Mouse (Mus musculus) kidney, adult 8-10 months (tissue): ENCODE measurements around the gene Dync1h1.
"Not testable (repeated sequence)": the region's sequence is repeated elsewhere in the genome, so short reads cannot be mapped to it uniquely, and the experiment has no call there.

Experiments used
- DNase-seq, 2 experiments: peaks; one replicate each; pipeline ENCODE4 v3.0.0; 2022

Dync1h1 gene

GRCm38 (mm10) chr12:110608460-110609152, 7.4 kb downstream of the Dync1h1 start:
- DNase-seq = peak; percentile 65 to 70

- DNase-seq = no peak
These were observed 7.9 kb downstream of the Dync1h1 start for GRCm38 (mm10) chr12:110609153-110609497.

GRCm38 (mm10) chr12:110610713-110611112, 9.5 kb downstream of the Dync1h1 start:
- DNase-seq = no peak

GRCm38 (mm10) chr12:110630056-110630455, 28.8 kb downstream of the Dync1h1 start:
- DNase-seq = no peak

- DNase-seq = no peak
These were observed 35.0 kb downstream of the Dync1h1 start for GRCm38 (mm10) chr12:110636293-110636692.

- peak in 1 of 2 experiments; percentile 29 for DNase-seq
These were observed 36.4 kb downstream of the Dync1h1 start for GRCm38 (mm10) chr12:110637507-110638114.

- DNase-seq = no peak
These were observed 49.0 kb downstream of the Dync1h1 start for GRCm38 (mm10) chr12:110650241-110650641.

GRCm38 (mm10) chr12:110651464-110651863, 50.2 kb downstream of the Dync1h1 start:
- DNase-seq = no peak

GRCm38 (mm10) chr12:110661746-110662145, 60.5 kb downstream of the Dync1h1 start:
- DNase-seq = no peak

GRCm38 (mm10) chr12:110667466-110668077, 66.3 kb downstream of the Dync1h1 start:
- DNase-seq = peak in 1 of 2 experiments; percentile 28

GRCm38 (mm10) chr12:110674243-110674642, 73.0 kb downstream of the Dync1h1 start:
- peak in 1 of 2 experiments; percentile 21 for DNase-seq

- DNase-seq = no peak
These were observed 79.9 kb downstream of the Dync1h1 start for GRCm38 (mm10) chr12:110681191-110681590.

- no peak for DNase-seq
These were observed 80.6 kb downstream of the Dync1h1 start for GRCm38 (mm10) chr12:110681878-110682277.

GRCm38 (mm10) chr12:110682561-110683299, 81.5 kb downstream of the Dync1h1 start, which contains the start of gene 1700001K19Rik:
TSS of gene 1700001K19Rik (minus strand) at chr12:110682619.
- DNase-seq = no peak

- no peak for DNase-seq
These were observed 82.3 kb downstream of the Dync1h1 start for GRCm38 (mm10) chr12:110683580-110683979.

GRCm38 (mm10) chr12:110687894-110688734, 86.9 kb downstream of the Dync1h1 start:
- DNase-seq = peak; percentile 77 to 82

GRCm38 (mm10) chr12:110688921-110689320, 87.7 kb downstream of the Dync1h1 start:
- not testable (repeated sequence) for DNase-seq

- DNase-seq = no peak
These were observed 88.8 kb downstream of the Dync1h1 start for GRCm38 (mm10) chr12:110689919-110690643.

- not testable (repeated sequence) for DNase-seq
These were observed 92.1 kb downstream of the Dync1h1 start for GRCm38 (mm10) chr12:110693378-110693777.

GRCm38 (mm10) chr12:110695676-110696171, 94.5 kb downstream of the Dync1h1 start:
- peak in 1 of 2 experiments; percentile 38 for DNase-seq
